14 mouse cellular contexts compared by ENCODE assay signal in the genomic region with DNA sequence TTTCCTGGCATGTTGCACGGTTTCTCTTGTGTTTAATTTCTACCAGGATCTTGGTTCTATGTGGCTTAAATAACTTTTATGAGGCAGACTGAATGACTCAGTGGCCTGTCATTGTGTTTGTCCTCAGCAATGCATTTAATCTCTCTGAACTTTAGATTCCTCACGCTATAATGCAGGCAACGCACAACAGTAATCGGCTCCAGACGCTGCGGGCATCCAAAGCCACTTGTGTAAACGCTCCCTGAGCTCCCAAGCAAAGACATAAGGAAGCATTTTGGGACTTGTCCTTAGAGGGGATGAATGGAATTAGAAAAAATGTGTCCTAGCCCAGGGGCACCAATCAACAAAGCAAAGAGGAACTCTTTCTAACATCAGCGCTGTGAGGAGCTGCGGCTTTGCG. TPM values are rescaled to one million over a fixed set of nuclear protein-coding genes. Genes with fewer than 3 reads are reported as not detected.
DNase-seq lines count a peak whose midpoint lies in the region; ATAC-seq and TF ChIP-seq lines count a peak whose summit lies in the region.
"Had no signal": no experiment of that assay in that cellular context is flagged by ENCODE, and none has a peak within 500 bp of the region (broad histone marks: within the 10 kb centered on the region; RNA-seq: fewer than 3 reads in every experiment).

No protein-coding gene starts in this region.

- no peaks in the 10 kb centered on the region for H3K9me3 ChIP-seq in lung, embryonic 14.5 days (ENCODE audit: low read depth, low read length)
- no peaks in the 10 kb centered on the region for H3K9me3 ChIP-seq in lung, postnatal 0 days (ENCODE audit: low read length)
- H3K9me3 ChIP-seq in intestine, postnatal 0 days (ENCODE audit: control insufficient read depth) = no peaks in the 10 kb centered on the region
- H3K9me3 ChIP-seq in hindbrain, embryonic 11.5 days (ENCODE audit: control insufficient read depth, low read length) = no peaks in the 10 kb centered on the region
- H3K9me3 ChIP-seq: heart, embryonic 13.5 days had no signal

- H3K4me1 ChIP-seq in lung, embryonic 14.5 days (ENCODE audit: insufficient read depth) = peaks cover 28% of the 10 kb centered on the region
- peaks cover 10% of the 10 kb centered on the region; the same call in 1 of the 2 replicates for H3K4me1 ChIP-seq in lung, postnatal 0 days (ENCODE audit: insufficient read depth, low read depth, low read length)
- peaks cover 14% of the 10 kb centered on the region for H3K4me1 ChIP-seq in intestine, postnatal 0 days (replicated peaks; ENCODE audit: control insufficient read depth, insufficient read depth, low read length)
- H3K4me1 ChIP-seq in small intestine, adult 2 months (ENCODE audit: control insufficient read depth, insufficient read depth, insufficient read length, low read length) = peaks cover 48% of the 10 kb centered on the region
- H3K4me1 ChIP-seq in hindbrain, embryonic 11.5 days (replicated peaks; ENCODE audit: control insufficient read depth, insufficient read depth, low read length) = no peaks in the 10 kb centered on the region

- H3K4me2 ChIP-seq in lung, embryonic 14.5 days = no peak overlapping the region
- H3K4me2 ChIP-seq in lung, postnatal 0 days (replicated peaks; ENCODE audit: low read depth, low read length) = no peak overlapping the region
- no peak overlapping the region for H3K4me2 ChIP-seq in intestine, postnatal 0 days (replicated peaks; ENCODE audit: low read depth)
- no peak overlapping the region for H3K4me2 ChIP-seq in hindbrain, embryonic 11.5 days (replicated peaks; ENCODE audit: low read depth, low read length)
- H3K4me2 ChIP-seq: heart, embryonic 13.5 days had no signal

- ATAC-seq in lung, embryonic 14.5 days (ENCODE audit: insufficient read depth) = no peak
- ATAC-seq in lung, postnatal 0 days = no peak
- no peak for ATAC-seq in intestine, postnatal 0 days
- no peak for ATAC-seq in hindbrain, embryonic 11.5 days (ENCODE audit: low FRiP score)
- ATAC-seq: activated CD4-positive, CD25-positive, alpha-beta regulatory T cell, adult 4 months had no signal

- no peak for TF ChIP-seq CTCF in lung, embryonic 14.5 days (IDR thresholded peaks at IDR 0.05; ENCODE audit: low read depth)
- TF ChIP-seq CTCF in lung, postnatal 0 days (IDR thresholded peaks at IDR 0.05) = no peak
- TF ChIP-seq CTCF in intestine, postnatal 0 days (IDR thresholded peaks at IDR 0.05; ENCODE audit: low read depth) = no peak
- no peak for TF ChIP-seq CTCF in small intestine, adult 2 months (IDR thresholded peaks at IDR 0.05; ENCODE audit: extremely low read depth, insufficient read length, insufficient replicate concordance, low read depth, low read length)

- H3K36me3 ChIP-seq in lung, embryonic 14.5 days (ENCODE audit: insufficient read depth) = no peaks in the 10 kb centered on the region
- no peaks in the 10 kb centered on the region for H3K36me3 ChIP-seq in lung, postnatal 0 days (ENCODE audit: insufficient read depth, low read length)
- H3K36me3 ChIP-seq in intestine, postnatal 0 days (ENCODE audit: control insufficient read depth, insufficient read depth) = no peaks in the 10 kb centered on the region
- no peaks in the 10 kb centered on the region for H3K36me3 ChIP-seq in small intestine, adult 2 months (ENCODE audit: control insufficient read depth, insufficient read depth, low read length)
- H3K36me3 ChIP-seq in hindbrain, embryonic 11.5 days (ENCODE audit: control insufficient read depth, insufficient read depth, low read length) = no peaks in the 10 kb centered on the region
- H3K36me3 ChIP-seq: heart, embryonic 13.5 days had no signal

- H3K27ac ChIP-seq in lung, embryonic 14.5 days (ENCODE audit: low read depth) = peak overlapping the region; percentile 36; the same call in 1 of the 2 replicates
- no peak overlapping the region for H3K27ac ChIP-seq in lung, postnatal 0 days (ENCODE audit: low read length)
- peak overlapping the region; percentile 71 for H3K27ac ChIP-seq in intestine, postnatal 0 days (ENCODE audit: low read depth, low read length)
- peak overlapping the region; percentile 80 for H3K27ac ChIP-seq in small intestine, adult 2 months (ENCODE audit: insufficient read depth, low read depth, low read length)
- H3K27ac ChIP-seq in hindbrain, embryonic 11.5 days (ENCODE audit: low read depth, low read length) = no peak overlapping the region
- H3K27ac ChIP-seq: heart, embryonic 13.5 days had no signal

- no peak overlapping the region for H3K4me3 ChIP-seq in lung, embryonic 14.5 days (ENCODE audit: low read depth, low read length)
- H3K4me3 ChIP-seq in lung, postnatal 0 days (ENCODE audit: low read depth, low read length) = no peak overlapping the region
- no peak overlapping the region for H3K4me3 ChIP-seq in intestine, postnatal 0 days (ENCODE audit: low read depth, low read length)
- H3K4me3 ChIP-seq in small intestine, adult 2 months (ENCODE audit: low read depth, low read length) = no peak overlapping the region
- no peak overlapping the region for H3K4me3 ChIP-seq in hindbrain, embryonic 11.5 days (ENCODE audit: low read depth, low read length)
- H3K4me3 ChIP-seq: heart, embryonic 13.5 days had no signal

- TF ChIP-seq EP300 in lung, postnatal 0 days (IDR thresholded peaks at IDR 0.05) = no peak

- H3K9ac ChIP-seq in lung, embryonic 14.5 days = no peak overlapping the region
- H3K9ac ChIP-seq in lung, postnatal 0 days (replicated peaks; ENCODE audit: low read depth) = no peak overlapping the region
- H3K9ac ChIP-seq in intestine, postnatal 0 days (ENCODE audit: low read depth, low read length) = no peak overlapping the region; the same call in 1 of the 2 replicates
- no peak overlapping the region for H3K9ac ChIP-seq in hindbrain, embryonic 11.5 days (ENCODE audit: low read depth, low read length)
- H3K9ac ChIP-seq: heart, embryonic 13.5 days had no signal

- no peaks in the 10 kb centered on the region for H3K27me3 ChIP-seq in lung, embryonic 14.5 days (ENCODE audit: insufficient read depth, low read length)
- H3K27me3 ChIP-seq in lung, postnatal 0 days (replicated peaks; ENCODE audit: insufficient read depth, low read length) = no peaks in the 10 kb centered on the region
- no peaks in the 10 kb centered on the region for H3K27me3 ChIP-seq in intestine, postnatal 0 days (replicated peaks; ENCODE audit: control insufficient read depth, insufficient read depth, low read length)
- no peaks in the 10 kb centered on the region for H3K27me3 ChIP-seq in small intestine, adult 2 months (ENCODE audit: control insufficient read depth, insufficient read depth, low read length)
- H3K27me3 ChIP-seq in hindbrain, embryonic 11.5 days (ENCODE audit: control insufficient read depth, insufficient read depth, low read length) = no peaks in the 10 kb centered on the region
- H3K27me3 ChIP-seq: heart, embryonic 13.5 days had no signal

- WGBS in lung, embryonic 14.5 days = 70% methylated on average over 10 of the region's 10 CpGs
- 63% methylated on average over 10 of the region's 10 CpGs for WGBS in lung, postnatal 0 days
- WGBS in intestine, postnatal 0 days = 38% methylated on average over 10 of the region's 10 CpGs
- 47% methylated on average over 10 of the region's 10 CpGs for whole genome bisulfite sequencing in small intestine, adult 2 months
- 62% methylated on average over 10 of the region's 10 CpGs for WGBS in hindbrain, embryonic 11.5 days

- peak; percentile 66; the same call in 1 of the 2 replicates for TF ChIP-seq POLR2A in small intestine, adult 2 months (IDR thresholded peaks at IDR 0.05; ENCODE audit: low read depth, low read length)

- no peak for DNase-seq in lung, embryonic 14.5 days
- no peak for DNase-seq in lung, postnatal 0 days (ENCODE audit: low spot score)
- DNase-seq in embryo, embryonic 11 days = peak; percentile 64
- DNase-seq in layer of hippocampus, postnatal 36 days = no peak
- DNase-seq in hindbrain, embryonic 11.5 days (ENCODE audit: low spot score) = no peak
- no peak for DNase-seq in adrenal gland, adult 18-20 months (ENCODE audit: low spot score in 2 of 2)
- DNase-seq: liver; right cerebral cortex, adult 18-20 months had no signal

RNA-seq across cellular contexts. Expression of a gene that starts 57.6 kb away (rescaled TPM):
- 0.18 TPM in 1 of 2 replicates, not detected in the other for polyA plus RNA-seq in lung, embryonic 14.5 days (2014; fragmentation: Nextera tagmentation; extraction: Ambion mirVana)
- 0.19 and 0.21 TPM in 2 replicates for polyA plus RNA-seq in lung, postnatal 0 days (2015; fragmentation: Nextera tagmentation; extraction: Ambion mirVana)
- polyA plus RNA-seq in intestine, postnatal 0 days (2015; fragmentation: Nextera tagmentation; extraction: Ambion mirVana) = not detected in 2 replicates
- polyA plus RNA-seq in small intestine, adult 2 months (2012; rRNA removed) = not detected in 2 replicates
- total RNA-seq in layer of hippocampus, postnatal 36 days (2021) = not detected
- not detected in 2 replicates for polyA plus RNA-seq in hindbrain, embryonic 11.5 days (2014; fragmentation: Nextera tagmentation; extraction: Ambion mirVana)
- under 1 TPM in 1 of 2 experiments, not detected in 1; 0.86 TPM for total RNA-seq in adrenal gland, adult 18-20 months (2021)
- polyA plus RNA-seq: activated CD4-positive, CD25-positive, alpha-beta regulatory T cell, adult 4 months; cortical plate, adult 2 months; heart, embryonic 13.5 days; neural tube, embryonic 14.5 days had no signal

Comparison
In these comparisons a context has a peak if more than half of its experiments do, and no peak if none do; other contexts are left out.
1. H3K27ac ChIP-seq: peak in lung, embryonic 14.5 days (single experiment), intestine, postnatal 0 days (single experiment) and small intestine, adult 2 months (single experiment); none in lung, postnatal 0 days (single experiment) and hindbrain, embryonic 11.5 days (single experiment).